Mouse (Mus musculus) cortical plate, adult 2 months (tissue): ENCODE data around the gene Galnt9. TPM values are rescaled to one million over a fixed set of nuclear protein-coding genes. Genes with fewer than 3 reads are reported as not detected.

Experiments used
- H3K27ac ChIP-seq: fragments of 200-500 bp; 2 replicates; pipeline ENCODE4 v1.5.1; 2012; ENCODE audit warnings: low read length, control low read depth, inconsistent platforms; ENCODE audit not compliant: insufficient read depth
- H3K4me1 ChIP-seq: fragments of 200-500 bp; 2 replicates; pipeline ENCODE4 v1.6.1; 2011; ENCODE audit warnings: low read length; ENCODE audit not compliant: control insufficient read depth, insufficient read depth
- H3K4me3 ChIP-seq: fragments of 200-500 bp; 2 replicates; pipeline ENCODE4 v1.5.1; 2011; ENCODE audit warnings: mild to moderate bottlenecking, low read length, control low read depth; ENCODE audit not compliant: insufficient read depth
- CTCF ChIP-seq: fragments of 200-500 bp; IDR thresholded peaks from 2 replicates; pipeline ENCODE4 v1.5.1; 2011; ENCODE audit warnings: mild to moderate bottlenecking, control low read depth, low read length; ENCODE audit not compliant: insufficient read depth; ENCODE audit errors: extremely low read depth
- POLR2A ChIP-seq: fragments of 200-500 bp; IDR thresholded peaks from 2 replicates; pipeline ENCODE4 v1.6.1; 2011; ENCODE audit warnings: mild to moderate bottlenecking, low read length, control low read depth; ENCODE audit not compliant: insufficient read depth; ENCODE audit errors: extremely low read depth
- polyA plus RNA-seq: library from polyadenylated mRNA; depleted of rRNA; stranded (reverse); fragments of >200 nt; gene quantifications from 2 replicates; pipeline ENCODE4 v1.2.3, GENCODE M21; 2012; rRNA removed

The Galnt9 gene
- polyA plus RNA-seq, 1 experiment, result 107 TPM

- Histone ChIP-seq H3K4me1 (no peaks in the 10 kb centered on the region), H3K4me3 (no peak overlapping the region), H3K27ac (no peak overlapping the region)
- peak; percentile 74 for TF ChIP-seq CTCF
- TF ChIP-seq POLR2A, result no peak
Measured at GRCm38 (mm10) chr5:110639459-110639858, 95.3 kb downstream of the Galnt9 start.

GRCm38 (mm10) chr5:110646377-110646776, 102.2 kb downstream of the Galnt9 start:
- Histone ChIP-seq H3K4me3 (no peak overlapping the region), H3K27ac (no peak overlapping the region), H3K4me1 (no peaks in the 10 kb centered on the region)
- no peak for TF ChIP-seq CTCF
- no peak for TF ChIP-seq POLR2A

GRCm38 (mm10) chr5:110652719-110653648, 108.8 kb downstream of the Galnt9 start, which contains the start of the genes Noc4l and Ddx51:
Gene Noc4l, minus strand, starts transcription at chr5:110653417.
Gene Ddx51, plus strand, starts transcription at chr5:110653451.
- peak; percentile 59; the same call in 1 of the 2 replicates for TF ChIP-seq POLR2A
- no peak for TF ChIP-seq CTCF
- H3K27ac ChIP-seq, result no peak within 1 kb of the TSS
- H3K4me3 ChIP-seq, result peak within 1 kb of the TSS; percentile 98
- peaks cover 6% of the 10 kb centered on the region for H3K4me1 ChIP-seq

- peaks cover 6% of the 10 kb centered on the region for H3K4me1 ChIP-seq
- no peak overlapping the region for H3K27ac ChIP-seq
- TF ChIP-seq POLR2A, result no peak
- no peak for TF ChIP-seq CTCF
- peak overlapping the region; percentile 98 for H3K4me3 ChIP-seq
Measured at GRCm38 (mm10) chr5:110653686-110654085, 109.5 kb downstream of the Galnt9 start.

DNA sequence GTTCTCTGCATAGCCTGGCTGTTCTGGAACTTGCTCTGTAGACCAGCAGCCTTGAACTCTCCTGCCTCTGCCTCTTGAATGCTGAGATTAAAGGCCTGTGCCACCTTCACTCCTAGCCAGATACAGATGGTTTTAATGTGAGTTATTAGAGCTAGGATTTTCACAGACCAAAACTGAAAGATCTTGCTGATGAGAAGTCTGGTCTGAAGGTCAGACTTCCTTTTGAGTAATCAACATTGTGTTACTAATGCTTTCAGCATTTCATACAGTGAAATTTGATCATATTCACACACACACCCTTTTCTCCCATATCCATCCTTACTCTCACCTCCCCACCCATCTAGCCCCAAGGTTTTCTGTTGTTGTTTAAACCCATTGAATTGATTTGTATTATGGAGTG, 115.5 kb downstream of the Galnt9 start:
- H3K4me3 ChIP-seq, result no peak overlapping the region
- H3K27ac ChIP-seq, result no peak overlapping the region
- TF ChIP-seq POLR2A (no peak), CTCF (no peak)
- no peaks in the 10 kb centered on the region for H3K4me1 ChIP-seq

DNA sequence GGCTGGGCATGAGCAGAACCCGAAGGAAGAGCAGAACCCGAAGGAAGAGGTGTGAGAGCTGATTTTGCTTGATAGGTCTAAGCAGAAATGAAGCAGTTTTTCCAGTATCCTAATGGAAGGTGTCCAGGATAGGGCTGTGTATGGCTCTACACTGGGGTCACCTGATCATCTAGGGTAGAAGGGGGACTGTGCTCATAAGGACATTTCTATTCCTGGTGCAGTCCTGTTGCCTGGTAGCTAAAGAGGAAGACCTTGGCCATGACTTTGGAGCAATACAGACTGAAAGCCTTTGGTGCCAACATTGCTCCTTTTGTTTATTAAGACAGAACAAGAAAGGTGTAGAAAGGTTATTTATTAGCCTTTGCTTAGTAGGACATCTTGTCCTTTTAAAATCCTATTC, 119.9 kb downstream of the Galnt9 start:
- Histone ChIP-seq H3K4me1 (no peaks in the 10 kb centered on the region), H3K4me3 (no peak overlapping the region), H3K27ac (no peak overlapping the region)
- TF ChIP-seq POLR2A, result no peak
- no peak for TF ChIP-seq CTCF

DNA sequence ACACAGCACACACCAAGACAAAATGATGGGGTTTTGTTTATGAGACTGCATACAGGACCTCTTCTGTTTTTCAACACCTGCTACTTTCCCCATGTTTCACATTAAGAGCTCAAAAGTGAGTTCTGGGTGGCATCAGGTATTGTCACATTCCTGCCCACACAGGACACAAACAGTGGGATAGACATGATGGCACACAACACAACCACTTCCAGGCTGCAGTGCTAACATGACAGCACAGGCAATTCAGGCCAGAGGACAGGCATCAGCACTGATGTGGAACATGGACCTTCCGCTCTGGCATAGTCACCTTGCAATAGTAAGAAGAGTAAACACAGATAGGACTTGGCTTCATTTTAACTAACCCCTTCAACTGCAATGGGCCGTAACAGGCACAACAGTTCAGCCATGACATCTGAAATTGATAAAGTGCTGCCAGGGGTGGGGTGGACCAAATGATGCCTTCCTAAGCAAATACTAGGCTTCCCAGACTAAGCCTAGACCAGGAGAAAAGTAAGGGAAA, 120.7 kb downstream of the Galnt9 start:
- no peaks in the 10 kb centered on the region for H3K4me1 ChIP-seq
- no peak overlapping the region for H3K4me3 ChIP-seq
- H3K27ac ChIP-seq, result no peak overlapping the region
- TF ChIP-seq CTCF (no peak), POLR2A (no peak)

DNA sequence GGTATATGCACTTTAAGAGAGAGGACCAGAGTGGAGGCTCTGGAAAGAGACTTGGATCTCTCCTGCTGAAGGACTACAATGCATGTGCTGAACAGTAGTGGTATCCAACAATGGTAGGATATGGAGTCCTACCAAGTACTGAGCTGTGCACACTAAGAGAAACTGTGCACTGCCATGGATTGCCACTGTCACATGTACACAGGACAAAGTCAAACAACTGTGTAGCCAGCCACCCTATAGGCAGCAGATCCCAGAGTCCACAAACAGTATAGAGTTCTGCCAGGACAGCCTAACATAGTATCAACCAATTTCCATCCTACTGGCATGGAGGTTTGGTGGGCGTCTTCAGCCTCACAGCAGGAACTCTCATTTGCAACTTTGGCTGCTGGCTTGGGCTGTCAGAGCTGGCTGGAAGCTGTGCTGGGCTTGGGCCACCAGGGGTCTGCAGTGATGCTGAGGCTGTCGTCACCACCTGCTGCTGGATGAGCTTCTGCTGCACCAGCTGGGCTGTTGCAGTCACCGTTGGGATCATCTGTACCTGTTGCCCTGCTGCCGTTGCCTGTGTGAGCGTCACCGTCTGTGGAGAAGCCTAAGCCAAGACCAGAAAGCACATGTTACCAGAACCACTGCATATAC, 121.4 kb downstream of the Galnt9 start:
- no peak overlapping the region for H3K27ac ChIP-seq
- H3K4me3 ChIP-seq, result no peak overlapping the region
- H3K4me1 ChIP-seq, result no peaks in the 10 kb centered on the region
- no peak for TF ChIP-seq CTCF
- TF ChIP-seq POLR2A, result no peak

Other genes with a start within 250 kb of the Galnt9 start
- 0.21 TPM in 2 replicates for gene P2rx2, start 201.1 kb upstream of the Galnt9 start, polyA plus RNA-seq
- gene Lrcol1, start 199.6 kb upstream of the Galnt9 start, polyA plus RNA-seq, result not detected in 2 replicates
- gene Fbrsl1, start 95.9 kb upstream of the Galnt9 start, polyA plus RNA-seq, result 42.9 and 44.5 TPM in 2 replicates
- 39.3 and 40.4 TPM in 2 replicates for gene Noc4l, start 109.1 kb downstream of the Galnt9 start, polyA plus RNA-seq
- gene Ddx51, start 109.1 kb downstream of the Galnt9 start, polyA plus RNA-seq, result 24.6 and 29.9 TPM in 2 replicates
- gene Ep400, start 226.4 kb downstream of the Galnt9 start, polyA plus RNA-seq, result 26.8 TPM in 2 replicates
- gene Pus1, start 236.3 kb downstream of the Galnt9 start, polyA plus RNA-seq, result 19.6 and 20.1 TPM in 2 replicates